Mouse (Mus musculus): Measurements from ENCODE around the gene Arhgef10l. TPM values are rescaled to one million over a fixed set of nuclear protein-coding genes. Genes with fewer than 3 reads are reported as not detected.
A peak's percentile ranks its signal among the peaks of the same experiment; 100 is the strongest.

Gene Arhgef10l
- 19.6 and 21.9 TPM in 2 replicates for polyA plus RNA-seq (2014; fragmentation: Nextera tagmentation; extraction: Ambion mirVana)

GRCm38 (mm10) chr4:140665760-140666159 is at the start of gene Arhgef10l:
Gene Arhgef10l, minus strand, starts transcription at chr4:140666012.
- 77% methylated on average over 11 of the region's 11 CpGs for WGBS
- Histone ChIP-seq H3K9ac (no peak within 1 kb of the TSS), H3K9me3 (ENCODE audit: control insufficient read depth, low read length) (no peaks in the 10 kb centered on the region), H3K4me1 (replicated peaks; ENCODE audit: control insufficient read depth, insufficient read depth, low read length) (no peaks in the 10 kb centered on the region; the same call in 1 of the 2 replicates), H3K4me2 (replicated peaks) (no peak within 1 kb of the TSS), H3K27me3 (ENCODE audit: control insufficient read depth, insufficient read depth, low read length) (no peaks in the 10 kb centered on the region), H3K27ac (no peak within 1 kb of the TSS), H3K4me3 (replicated peaks; ENCODE audit: low read length) (no peak within 1 kb of the TSS), H3K36me3 (replicated peaks; ENCODE audit: control insufficient read depth, insufficient read depth) (no peaks in the 10 kb centered on the region)
- ATAC-seq (ENCODE audit: low FRiP score) (no peak), DNase-seq (ENCODE audit: low spot score) (no peak)

GRCm38 (mm10) chr4:140714586-140714985 is 48.8 kb upstream of the Arhgef10l start:
- Histone ChIP-seq H3K4me1 (replicated peaks; ENCODE audit: control insufficient read depth, insufficient read depth, low read length) (peaks cover 15% of the 10 kb centered on the region), H3K4me2 (replicated peaks) (no peak overlapping the region), H3K4me3 (replicated peaks; ENCODE audit: low read length) (no peak overlapping the region), H3K27me3 (ENCODE audit: control insufficient read depth, insufficient read depth, low read length) (no peaks in the 10 kb centered on the region), H3K27ac (peak overlapping the region; percentile 66), H3K9ac (no peak overlapping the region), H3K36me3 (replicated peaks; ENCODE audit: control insufficient read depth, insufficient read depth) (peaks cover 98% of the 10 kb centered on the region), H3K9me3 (ENCODE audit: control insufficient read depth, low read length) (no peaks in the 10 kb centered on the region)
- no peak for DNase-seq (ENCODE audit: low spot score)
- ATAC-seq (ENCODE audit: low FRiP score) = no peak; the same call in 1 of the 2 replicates
- WGBS = 81% methylated on average over 5 of the region's 5 CpGs

- Histone ChIP-seq H3K9ac (peak overlapping the region; percentile 24; the same call in 1 of the 2 replicates), H3K9me3 (ENCODE audit: control insufficient read depth, low read length) (no peaks in the 10 kb centered on the region), H3K36me3 (replicated peaks; ENCODE audit: control insufficient read depth, insufficient read depth) (peaks cover 98% of the 10 kb centered on the region), H3K27me3 (ENCODE audit: control insufficient read depth, insufficient read depth, low read length) (no peaks in the 10 kb centered on the region), H3K4me2 (replicated peaks) (no peak overlapping the region), H3K27ac (peak overlapping the region; percentile 66), H3K4me3 (replicated peaks; ENCODE audit: low read length) (no peak overlapping the region), H3K4me1 (replicated peaks; ENCODE audit: control insufficient read depth, insufficient read depth, low read length) (peaks cover 15% of the 10 kb centered on the region)
- WGBS = 25% methylated on average over 29 of the region's 29 CpGs
- DNase-seq (ENCODE audit: low spot score) (peak; percentile 93), ATAC-seq (ENCODE audit: low FRiP score) (peak; percentile 91)
Measured at GRCm38 (mm10) chr4:140713480-140714365, 47.9 kb upstream of the Arhgef10l start.

GRCm38 (mm10) chr4:140711360-140711759 is 45.5 kb upstream of the Arhgef10l start:
- Histone ChIP-seq H3K4me1 (replicated peaks; ENCODE audit: control insufficient read depth, insufficient read depth, low read length) (peaks cover 15% of the 10 kb centered on the region), H3K4me2 (replicated peaks) (no peak overlapping the region), H3K4me3 (replicated peaks; ENCODE audit: low read length) (no peak overlapping the region), H3K27me3 (ENCODE audit: control insufficient read depth, insufficient read depth, low read length) (no peaks in the 10 kb centered on the region), H3K27ac (no peak overlapping the region), H3K9me3 (ENCODE audit: control insufficient read depth, low read length) (no peaks in the 10 kb centered on the region), H3K9ac (no peak overlapping the region), H3K36me3 (replicated peaks; ENCODE audit: control insufficient read depth, insufficient read depth) (peaks cover 85% of the 10 kb centered on the region)
- no peak for DNase-seq (ENCODE audit: low spot score)
- 60% methylated on average over 5 of the region's 5 CpGs for WGBS
- no peak for ATAC-seq (ENCODE audit: low FRiP score)

- H3K4me1 ChIP-seq (replicated peaks; ENCODE audit: control insufficient read depth, insufficient read depth, low read length) = peaks cover 15% of the 10 kb centered on the region
- no peaks in the 10 kb centered on the region for H3K9me3 ChIP-seq (ENCODE audit: control insufficient read depth, low read length)
- H3K27me3 ChIP-seq (ENCODE audit: control insufficient read depth, insufficient read depth, low read length) = no peaks in the 10 kb centered on the region
- H3K9ac ChIP-seq = no peak overlapping the region
- no peak overlapping the region for H3K4me3 ChIP-seq (replicated peaks; ENCODE audit: low read length)
- no peak overlapping the region for H3K27ac ChIP-seq
- no peak for ATAC-seq (ENCODE audit: low FRiP score)
- H3K4me2 ChIP-seq (replicated peaks) = no peak overlapping the region
- no peak for DNase-seq (ENCODE audit: low spot score)
- peaks cover 84% of the 10 kb centered on the region for H3K36me3 ChIP-seq (replicated peaks; ENCODE audit: control insufficient read depth, insufficient read depth)
- 79% methylated on average over 10 of the region's 10 CpGs for WGBS
Measured at GRCm38 (mm10) chr4:140710781-140711180, 45.0 kb upstream of the Arhgef10l start.

GRCm38 (mm10) chr4:140709617-140710016 is 43.8 kb upstream of the Arhgef10l start:
- Histone ChIP-seq H3K9me3 (ENCODE audit: control insufficient read depth, low read length) (no peaks in the 10 kb centered on the region), H3K27ac (no peak overlapping the region), H3K27me3 (ENCODE audit: control insufficient read depth, insufficient read depth, low read length) (no peaks in the 10 kb centered on the region), H3K4me1 (replicated peaks; ENCODE audit: control insufficient read depth, insufficient read depth, low read length) (peaks cover 18% of the 10 kb centered on the region), H3K4me3 (replicated peaks; ENCODE audit: low read length) (no peak overlapping the region), H3K36me3 (replicated peaks; ENCODE audit: control insufficient read depth, insufficient read depth) (peaks cover 80% of the 10 kb centered on the region), H3K4me2 (replicated peaks) (no peak overlapping the region), H3K9ac (no peak overlapping the region)
- ATAC-seq (ENCODE audit: low FRiP score) = no peak
- 88% methylated on average over 10 of the region's 10 CpGs for WGBS
- DNase-seq (ENCODE audit: low spot score) = no peak

- peaks cover 75% of the 10 kb centered on the region for H3K36me3 ChIP-seq (replicated peaks; ENCODE audit: control insufficient read depth, insufficient read depth)
- peaks cover 18% of the 10 kb centered on the region for H3K4me1 ChIP-seq (replicated peaks; ENCODE audit: control insufficient read depth, insufficient read depth, low read length)
- WGBS = 72% methylated on average over 7 of the region's 7 CpGs
Measured at GRCm38 (mm10) chr4:140709111-140709510, 43.3 kb upstream of the Arhgef10l start.

GRCm38 (mm10) chr4:140708297-140708927 is 42.6 kb upstream of the Arhgef10l start:
- DNase-seq (ENCODE audit: low spot score) (no peak), ATAC-seq (ENCODE audit: low FRiP score) (no peak)
- Histone ChIP-seq H3K27ac (no peak overlapping the region), H3K9ac (no peak overlapping the region), H3K4me1 (replicated peaks; ENCODE audit: control insufficient read depth, insufficient read depth, low read length) (peaks cover 20% of the 10 kb centered on the region), H3K9me3 (ENCODE audit: control insufficient read depth, low read length) (no peaks in the 10 kb centered on the region), H3K4me2 (replicated peaks) (no peak overlapping the region), H3K27me3 (ENCODE audit: control insufficient read depth, insufficient read depth, low read length) (no peaks in the 10 kb centered on the region), H3K4me3 (replicated peaks; ENCODE audit: low read length) (no peak overlapping the region), H3K36me3 (replicated peaks; ENCODE audit: control insufficient read depth, insufficient read depth) (peaks cover 70% of the 10 kb centered on the region)
- 88% methylated on average over 18 of the region's 18 CpGs for WGBS

More at GRCm38 (mm10) chr4:140709111-140709510, 43.3 kb upstream of the Arhgef10l start:
- Histone ChIP-seq H3K9ac (no peak overlapping the region), H3K27me3 (ENCODE audit: control insufficient read depth, insufficient read depth, low read length) (no peaks in the 10 kb centered on the region), H3K4me3 (replicated peaks; ENCODE audit: low read length) (no peak overlapping the region), H3K27ac (no peak overlapping the region), H3K4me2 (replicated peaks) (no peak overlapping the region), H3K9me3 (ENCODE audit: control insufficient read depth, low read length) (no peaks in the 10 kb centered on the region)
- ATAC-seq (ENCODE audit: low FRiP score) (no peak), DNase-seq (ENCODE audit: low spot score) (no peak)

GRCm38 (mm10) chr4:140707615-140708014 is 41.8 kb upstream of the Arhgef10l start:
- no peak overlapping the region for H3K4me2 ChIP-seq (replicated peaks)
- 86% methylated on average over 4 of the region's 4 CpGs for WGBS
- H3K4me3 ChIP-seq (replicated peaks; ENCODE audit: low read length) = no peak overlapping the region
- DNase-seq (ENCODE audit: low spot score) = no peak
- no peak for ATAC-seq (ENCODE audit: low FRiP score)
- no peak overlapping the region for H3K27ac ChIP-seq
- H3K36me3 ChIP-seq (replicated peaks; ENCODE audit: control insufficient read depth, insufficient read depth) = peaks cover 62% of the 10 kb centered on the region
- H3K9ac ChIP-seq = no peak overlapping the region
- H3K4me1 ChIP-seq (replicated peaks; ENCODE audit: control insufficient read depth, insufficient read depth, low read length) = peaks cover 20% of the 10 kb centered on the region
- no peaks in the 10 kb centered on the region for H3K9me3 ChIP-seq (ENCODE audit: control insufficient read depth, low read length)
- H3K27me3 ChIP-seq (ENCODE audit: control insufficient read depth, insufficient read depth, low read length) = no peaks in the 10 kb centered on the region

Data from hindbrain, embryonic 14.5 days (tissue).